Mouse (Mus musculus) neural tube, embryonic 14.5 days (tissue): ENCODE results near the gene Ets2. TPM values are rescaled to one million over a fixed set of nuclear protein-coding genes. Genes with fewer than 3 reads are reported as not detected.
"Not testable (repeated sequence)": the region's sequence is repeated elsewhere in the genome, so short reads cannot be mapped to it uniquely, and the experiment has no call there.

Experiments
- ATAC-seq: fragments of 200-750 bp; cut with Nextera tagmentation; 2 replicates; pipeline ENCODE4 v1.8.0; 2017; ENCODE audit warnings: low read depth, mild to moderate bottlenecking, moderate TSS enrichment, moderate library complexity
- H3K27ac ChIP-seq: fragments of 300-500 bp; sonication (generic); 2 replicates; pipeline ENCODE4 v1.5.1; 2014; ENCODE audit warnings: low read depth, mild to moderate bottlenecking, control low read depth, low read length, moderate library complexity, mixed read lengths
- H3K27me3 ChIP-seq: fragments of 300-500 bp; sonication (generic); 2 replicates; pipeline ENCODE4 v1.6.1; 2014; ENCODE audit warnings: low read length; ENCODE audit not compliant: control insufficient read depth, insufficient read depth
- H3K36me3 ChIP-seq: fragments of 300-500 bp; sonication (generic); 2 replicates; pipeline ENCODE4 v1.6.1; 2014; ENCODE audit warnings: low read length, mixed read lengths; ENCODE audit not compliant: control insufficient read depth, insufficient read depth
- H3K4me1 ChIP-seq: fragments of 300-500 bp; sonication (generic); 2 replicates; pipeline ENCODE4 v1.6.1; 2014; ENCODE audit warnings: low read length; ENCODE audit not compliant: control insufficient read depth, insufficient read depth
- H3K4me2 ChIP-seq: fragments of 300-500 bp; sonication (generic); 2 replicates; pipeline ENCODE4 v1.6.1; 2014; ENCODE audit warnings: mild to moderate bottlenecking, low read depth, low read length, control low read depth
- H3K4me3 ChIP-seq: fragments of 300-500 bp; sonication (generic); 2 replicates; pipeline ENCODE4 v1.5.1; 2014; ENCODE audit warnings: low read depth, low read length, control low read depth, mixed read lengths
- H3K9ac ChIP-seq: fragments of 300-500 bp; sonication (generic); replicated peaks from 2 replicates; pipeline ENCODE4 v1.6.1; 2014; ENCODE audit warnings: low read depth, mild to moderate bottlenecking, control low read depth, low read length, mixed read lengths
- H3K9me3 ChIP-seq: fragments of 300-500 bp; sonication (generic); 2 replicates; pipeline ENCODE4 v1.6.1; 2016; ENCODE audit warnings: low read length; ENCODE audit not compliant: control insufficient read depth
- WGBS: fragments of 180-500 bp; shearing (Covaris S2); extraction: QIAGEN DNeasy Blood & Tissue Kit; methylation state at CpG from one replicate; pipeline ENCODE4 v1.1.7; 2014; 5-methylcytosine and 5-hydroxymethylcytosine counted together
- polyA plus RNA-seq: library from polyadenylated mRNA; unstranded; fragments of >200 nt; fragmentation: Nextera tagmentation; extraction: Ambion mirVana; gene quantifications from 2 replicates; pipeline ENCODE4 v1.2.1, GENCODE M21; 2014

The Ets2 gene
- polyA plus RNA-seq, 1 experiment from 2014 or later: 21.4 TPM

DNA sequence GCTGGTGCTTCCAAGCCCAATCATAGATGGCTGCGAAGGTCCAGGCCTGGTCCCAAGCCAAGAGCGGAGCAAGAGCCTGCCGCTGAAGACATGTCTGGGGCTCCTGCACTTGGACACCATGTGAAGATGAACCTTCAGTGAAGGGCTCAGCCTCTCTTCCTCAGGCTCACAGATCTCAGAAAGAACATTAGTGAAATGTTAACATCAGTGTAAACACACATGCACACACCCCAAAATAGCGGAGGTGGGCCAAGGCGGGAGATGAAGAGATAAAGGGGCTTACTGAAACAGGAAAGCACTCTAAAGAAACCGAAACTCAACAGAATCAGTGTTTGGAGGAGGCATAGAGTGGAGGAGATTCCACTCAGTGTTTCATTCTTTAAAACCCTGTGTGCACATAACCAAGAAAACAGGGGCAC lies 48.3 kb downstream of the Ets2 start:
- no peak overlapping the region for H3K4me3 ChIP-seq
- H3K27ac ChIP-seq: no peak overlapping the region
- no peaks in the 10 kb centered on the region for H3K27me3 ChIP-seq
- no peak overlapping the region for H3K4me2 ChIP-seq
- 95% methylated on average over 6 of the region's 6 CpGs for WGBS
- no peaks in the 10 kb centered on the region for H3K9me3 ChIP-seq
- ATAC-seq: no peak
- H3K4me1 ChIP-seq: peaks cover 3% of the 10 kb centered on the region; the same call in 1 of the 2 replicates
- no peak overlapping the region for H3K9ac ChIP-seq
- no peaks in the 10 kb centered on the region for H3K36me3 ChIP-seq

DNA sequence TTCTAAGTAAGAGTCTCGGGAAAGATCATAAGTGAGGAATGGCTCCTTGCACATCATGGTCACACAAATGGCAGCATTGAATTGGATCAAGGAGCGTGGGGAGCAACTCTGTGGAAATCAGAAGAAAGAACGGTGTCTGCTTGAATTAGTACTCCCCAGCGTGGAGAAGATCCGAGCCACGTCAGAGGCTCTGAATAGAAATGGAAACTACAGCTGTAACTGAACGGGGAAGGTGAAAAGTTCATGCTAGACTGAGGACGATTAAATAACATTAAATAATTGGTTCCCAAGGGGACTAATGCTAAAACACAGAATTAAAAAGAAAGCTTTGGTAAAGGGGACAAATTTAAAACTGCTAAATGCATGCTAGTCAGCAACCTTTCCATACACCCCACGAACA lies 50.6 kb downstream of the Ets2 start:
- Histone ChIP-seq H3K9me3 (no peaks in the 10 kb centered on the region), H3K36me3 (no peaks in the 10 kb centered on the region), H3K4me2 (no peak overlapping the region), H3K27me3 (no peaks in the 10 kb centered on the region), H3K4me1 (peaks cover 3% of the 10 kb centered on the region; the same call in 1 of the 2 replicates), H3K4me3 (no peak overlapping the region), H3K27ac (no peak overlapping the region), H3K9ac (no peak overlapping the region)
- ATAC-seq: no peak
- 57% methylated on average over 9 of the region's 9 CpGs for WGBS

DNA sequence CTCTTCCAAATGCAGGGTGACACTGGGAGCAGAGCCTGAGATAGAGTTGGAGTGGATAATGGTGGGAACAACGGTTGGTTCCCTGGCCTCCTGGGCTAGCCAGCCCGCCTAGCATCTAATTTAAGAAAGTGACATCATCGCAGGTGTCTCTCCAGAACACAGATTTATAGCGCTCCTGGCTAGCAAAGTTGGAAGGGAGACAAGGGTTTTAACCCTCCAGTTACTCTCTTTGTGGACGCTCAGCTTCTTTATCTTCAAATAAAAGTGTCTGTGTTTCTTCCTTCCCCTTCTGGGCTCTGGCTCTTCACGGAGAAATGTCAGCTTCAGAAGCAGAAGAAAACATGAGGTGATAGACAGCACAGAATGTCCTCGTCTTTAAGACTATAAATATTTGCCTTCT lies 51.4 kb downstream of the Ets2 start:
- H3K4me1 ChIP-seq: peaks cover 3% of the 10 kb centered on the region; the same call in 1 of the 2 replicates
- 58% methylated on average over 7 of the region's 7 CpGs for WGBS
- H3K4me3 ChIP-seq: no peak overlapping the region
- H3K27me3 ChIP-seq: no peaks in the 10 kb centered on the region
- no peak overlapping the region for H3K27ac ChIP-seq
- ATAC-seq: no peak
- H3K9me3 ChIP-seq: no peaks in the 10 kb centered on the region
- no peaks in the 10 kb centered on the region for H3K36me3 ChIP-seq
- no peak overlapping the region for H3K9ac ChIP-seq
- no peak overlapping the region for H3K4me2 ChIP-seq

DNA sequence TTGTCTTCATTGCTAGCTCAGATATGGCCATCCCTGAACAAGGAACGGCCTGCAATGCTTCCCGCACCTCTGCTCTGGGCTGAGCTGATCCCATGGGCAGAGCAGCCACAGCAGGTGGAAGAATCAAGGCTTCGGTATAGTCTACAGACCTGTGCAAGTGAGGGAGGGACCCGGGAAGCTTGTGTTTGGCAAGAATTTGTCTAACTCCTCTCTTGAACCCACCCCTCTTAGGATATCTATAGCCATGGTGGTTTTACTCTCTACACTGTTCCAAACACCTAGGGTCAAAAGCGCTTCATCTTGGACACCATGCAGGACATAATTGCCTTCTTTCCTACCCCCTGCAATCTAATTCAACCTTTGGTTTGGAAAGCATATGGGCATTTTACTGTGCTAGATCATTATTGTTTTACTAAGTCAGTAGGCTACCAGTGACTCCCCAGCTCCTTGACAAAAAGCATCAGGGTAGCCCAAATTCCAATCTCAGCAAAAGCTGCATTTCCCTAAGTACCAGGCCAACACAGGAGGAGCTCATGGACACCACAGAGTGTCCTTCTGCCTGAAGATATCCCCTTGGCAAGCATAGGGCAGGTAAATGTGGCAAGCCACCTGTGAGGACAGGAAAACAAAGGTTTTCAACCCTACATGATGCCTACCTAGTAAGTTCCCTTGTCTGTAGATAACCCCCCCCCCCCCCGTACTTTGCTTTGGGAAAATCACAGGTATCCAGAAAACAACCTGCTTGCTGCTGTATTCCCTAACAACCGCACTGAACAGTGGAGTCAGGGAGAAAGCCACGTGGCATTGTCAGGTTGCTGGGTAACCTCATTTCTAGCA lies 57.5 kb downstream of the Ets2 start:
- Histone ChIP-seq H3K4me2 (no peak overlapping the region), H3K27me3 (no peaks in the 10 kb centered on the region), H3K4me1 (no peaks in the 10 kb centered on the region), H3K9ac (no peak overlapping the region), H3K9me3 (no peaks in the 10 kb centered on the region), H3K27ac (no peak overlapping the region), H3K36me3 (no peaks in the 10 kb centered on the region), H3K4me3 (no peak overlapping the region)
- WGBS: 86% methylated on average over 8 of the region's 8 CpGs
- no peak for ATAC-seq

- no peaks in the 10 kb centered on the region for H3K4me1 ChIP-seq
- 79% methylated on average over 6 of the region's 6 CpGs for WGBS
Measured at GRCm38 (mm10) chr16:95759988-95760391, 58.1 kb downstream of the Ets2 start.

GRCm38 (mm10) chr16:95761742-95762141 lies 59.9 kb downstream of the Ets2 start:
- Histone ChIP-seq H3K27ac (no peak overlapping the region), H3K9me3 (no peaks in the 10 kb centered on the region), H3K27me3 (no peaks in the 10 kb centered on the region), H3K36me3 (no peaks in the 10 kb centered on the region), H3K9ac (no peak overlapping the region), H3K4me3 (no peak overlapping the region), H3K4me2 (no peak overlapping the region), H3K4me1 (no peaks in the 10 kb centered on the region)
- WGBS: 84% methylated on average over 6 of the region's 6 CpGs
- ATAC-seq: no peak

More at GRCm38 (mm10) chr16:95759988-95760391, 58.1 kb downstream of the Ets2 start:
- Histone ChIP-seq H3K4me3 (no peak overlapping the region), H3K36me3 (no peaks in the 10 kb centered on the region), H3K27ac (no peak overlapping the region), H3K27me3 (no peaks in the 10 kb centered on the region), H3K4me2 (no peak overlapping the region), H3K9ac (no peak overlapping the region), H3K9me3 (no peaks in the 10 kb centered on the region)
- ATAC-seq: no peak

DNA sequence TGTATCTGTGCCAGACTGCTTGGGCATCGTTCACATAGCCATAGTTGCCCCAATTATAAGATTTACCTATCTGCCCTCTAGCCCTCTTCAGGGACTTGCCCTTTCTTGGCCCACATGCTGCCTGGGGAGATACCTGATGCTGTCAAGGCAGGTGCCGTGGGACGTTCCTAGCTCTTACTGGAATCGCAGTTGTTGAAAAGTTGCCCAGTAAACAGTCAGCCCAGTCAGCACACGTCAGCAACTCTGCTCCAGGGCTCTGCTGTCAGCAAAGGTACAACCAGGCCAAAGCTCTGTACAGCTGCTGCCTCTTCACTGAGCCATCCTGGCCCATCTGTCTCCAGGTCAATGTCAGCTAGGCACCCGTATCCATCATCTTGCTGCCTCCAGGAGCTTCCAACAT lies 61.3 kb downstream of the Ets2 start:
- Histone ChIP-seq H3K27me3 (no peaks in the 10 kb centered on the region), H3K4me3 (no peak overlapping the region), H3K4me2 (no peak overlapping the region), H3K36me3 (no peaks in the 10 kb centered on the region), H3K27ac (no peak overlapping the region), H3K9me3 (no peaks in the 10 kb centered on the region), H3K4me1 (no peaks in the 10 kb centered on the region), H3K9ac (no peak overlapping the region)
- 90% methylated on average over 6 of the region's 6 CpGs for WGBS
- ATAC-seq: no peak

DNA sequence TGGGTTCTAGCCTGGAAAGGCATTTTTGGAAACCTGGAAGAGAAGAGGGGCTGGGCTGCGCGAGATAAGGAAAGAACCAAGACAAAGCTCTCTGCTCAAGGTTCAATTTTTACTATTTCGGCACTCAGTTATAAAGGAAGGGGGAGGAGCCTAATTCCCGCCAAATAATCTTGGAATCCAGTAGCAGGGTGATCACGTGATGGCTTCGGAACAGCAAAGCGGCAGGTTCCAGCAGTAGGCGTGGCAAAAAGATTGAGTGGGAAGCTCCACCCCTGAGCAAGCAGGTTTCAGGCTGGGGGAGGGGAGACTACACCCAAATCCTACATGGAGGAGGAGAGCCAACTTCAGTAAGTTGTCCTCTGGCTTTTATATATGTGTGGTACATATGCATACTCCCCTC lies 62.2 kb downstream of the Ets2 start:
- not testable (repeated sequence) for ATAC-seq, H3K27ac ChIP-seq, H3K4me1 ChIP-seq, H3K36me3 ChIP-seq, H3K27me3 ChIP-seq, H3K9me3 ChIP-seq, H3K4me3 ChIP-seq, H3K9ac ChIP-seq, H3K4me2 ChIP-seq
- 78% methylated on average over 8 of the region's 8 CpGs for WGBS

- Histone ChIP-seq H3K9ac (no peak overlapping the region), H3K4me2 (no peak overlapping the region), H3K4me1 (no peaks in the 10 kb centered on the region), H3K36me3 (no peaks in the 10 kb centered on the region), H3K27me3 (no peaks in the 10 kb centered on the region), H3K9me3 (no peaks in the 10 kb centered on the region), H3K27ac (no peak overlapping the region), H3K4me3 (no peak overlapping the region)
- 81% methylated on average over 3 of the region's 3 CpGs for WGBS
- ATAC-seq: no peak
Measured at GRCm38 (mm10) chr16:95766181-95766580, 64.3 kb downstream of the Ets2 start.
